Mouse (Mus musculus) limb, embryonic 12.5 days (tissue): ENCODE data around the gene Prdm9. TPM values are rescaled to one million over a fixed set of nuclear protein-coding genes. Genes with fewer than 3 reads are reported as not detected.

Source experiments
- ATAC-seq: fragments of 200-750 bp; cut with Nextera tagmentation; 2 replicates; pipeline ENCODE4 v1.8.0; 2017; ENCODE audit warnings: low read depth, moderate TSS enrichment; ENCODE audit not compliant: insufficient number of reproducible peaks, insufficient read depth, low FRiP score, low TSS enrichment
- H3K27ac ChIP-seq: fragments of 300-500 bp; sonication (generic); 2 replicates; pipeline ENCODE4 v1.5.1; 2016; ENCODE audit warnings: mild to moderate bottlenecking, moderate library complexity
- H3K27me3 ChIP-seq: fragments of 300-500 bp; sonication (generic); 2 replicates; pipeline ENCODE4 v1.6.1; 2016; ENCODE audit warnings: mild to moderate bottlenecking, moderate library complexity
- H3K36me3 ChIP-seq: fragments of 300-500 bp; sonication (generic); 2 replicates; pipeline ENCODE4 v1.6.1; 2016; ENCODE audit warnings: mild to moderate bottlenecking, moderate library complexity
- H3K4me1 ChIP-seq: fragments of 300-500 bp; sonication (generic); replicated peaks from 2 replicates; pipeline ENCODE4 v1.6.1; 2016
- H3K4me2 ChIP-seq: fragments of 300-500 bp; sonication (generic); 2 replicates; pipeline ENCODE4 v1.6.1; 2016; ENCODE audit warnings: mild to moderate bottlenecking, moderate library complexity
- H3K4me3 ChIP-seq: fragments of 300-500 bp; sonication (generic); replicated peaks from 2 replicates; pipeline ENCODE4 v1.5.1; 2016; ENCODE audit warnings: mild to moderate bottlenecking
- H3K9ac ChIP-seq: fragments of 300-500 bp; sonication (generic); replicated peaks from 2 replicates; pipeline ENCODE4 v1.6.1; 2016; ENCODE audit warnings: mild to moderate bottlenecking, moderate library complexity
- H3K9me3 ChIP-seq: fragments of 300-500 bp; sonication (generic); 2 replicates; pipeline ENCODE4 v1.6.1; 2016; ENCODE audit warnings: mild to moderate bottlenecking, moderate library complexity
- WGBS: fragments of 180-500 bp; shearing (Covaris S2); methylation state at CpG from one replicate; pipeline ENCODE4 v1.1.7; 2016; 5-methylcytosine and 5-hydroxymethylcytosine counted together
- polyA plus RNA-seq: library from polyadenylated mRNA; unstranded; fragments of >200 nt; fragmentation: Nextera tagmentation; extraction: Ambion mirVana; gene quantifications from 2 replicates; pipeline ENCODE4 v1.2.1, GENCODE M21; 2016

Prdm9 gene
- polyA plus RNA-seq, 1 experiment from 2014 or later, result 1.4 TPM

DNA sequence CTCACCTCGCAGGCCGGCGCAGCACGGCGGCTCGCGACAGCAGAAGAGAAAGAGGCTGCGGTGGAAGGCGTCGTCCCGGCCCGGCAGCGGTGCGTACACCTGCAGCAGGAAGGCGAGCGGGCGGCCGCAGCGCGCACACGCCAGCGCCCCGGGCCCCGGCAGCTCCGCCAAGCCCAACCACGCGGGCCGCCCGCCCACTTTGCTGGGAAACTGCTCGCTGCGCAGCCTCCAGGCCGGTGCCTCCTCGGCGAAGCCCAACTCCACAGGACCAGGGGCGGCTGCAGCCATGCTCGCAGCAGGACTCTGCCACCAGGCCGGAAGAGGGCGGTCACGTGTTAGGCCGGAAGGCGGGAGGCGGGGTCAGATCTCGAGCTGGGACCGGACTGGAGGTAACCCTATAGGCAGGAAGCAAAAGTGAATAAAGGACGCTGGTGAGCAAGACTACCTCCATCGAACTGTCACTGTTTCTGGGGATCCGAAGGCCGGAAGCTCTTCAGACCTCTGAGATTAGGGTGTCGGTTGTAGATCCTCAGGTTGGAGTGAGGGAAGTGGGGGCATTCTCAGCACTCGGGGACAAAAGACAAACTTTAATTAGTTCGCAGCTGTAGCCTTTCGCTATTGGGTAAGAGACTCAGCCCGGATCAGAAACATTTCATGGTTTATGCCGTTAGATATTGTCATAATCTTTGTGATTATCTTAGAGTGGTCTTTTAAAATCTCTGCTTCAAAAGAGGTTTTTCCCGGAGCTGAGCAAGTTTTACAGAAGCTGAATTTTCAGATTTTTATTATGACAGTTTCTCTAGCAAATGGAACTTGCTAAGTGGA, 37.0 kb downstream of the Prdm9 start, which contains the start of gene Pdcd2:
TSS of gene Pdcd2 (minus strand) at position 316 of the 825 bp plus-strand sequence.
- Histone ChIP-seq H3K9me3 (no peaks in the 10 kb centered on the region), H3K9ac (peak within 1 kb of the TSS; percentile 85), H3K27ac (peak within 1 kb of the TSS; percentile 89), H3K4me1 (peaks cover 13% of the 10 kb centered on the region), H3K27me3 (no peaks in the 10 kb centered on the region), H3K36me3 (peaks cover 28% of the 10 kb centered on the region), H3K4me3 (peak within 1 kb of the TSS; percentile 90), H3K4me2 (peak within 1 kb of the TSS; percentile 72)
- peak; percentile 98 for ATAC-seq
- WGBS, result 2% methylated on average over 55 of the region's 55 CpGs

DNA sequence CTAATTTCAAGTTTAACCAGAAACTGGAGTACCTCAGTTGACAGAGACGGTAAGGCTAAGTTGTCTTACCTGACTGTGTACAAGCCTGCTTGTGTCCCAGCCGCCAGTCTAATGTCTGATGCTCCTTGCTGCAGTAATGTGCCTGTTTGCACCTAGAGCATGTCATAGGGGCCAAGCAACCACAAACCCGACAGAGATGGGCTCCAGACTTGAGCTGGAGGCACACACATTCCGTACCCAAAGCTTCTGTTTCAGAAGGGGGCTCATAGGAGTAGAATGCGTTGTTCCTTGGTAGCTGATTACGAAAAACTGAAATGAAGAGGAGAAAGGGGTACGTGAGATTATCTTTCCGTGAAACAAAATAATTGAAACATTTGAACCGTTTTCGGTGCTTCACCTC, 37.9 kb downstream of the Prdm9 start:
- Histone ChIP-seq H3K27ac (no peak overlapping the region), H3K4me3 (peak overlapping the region; percentile 90), H3K36me3 (peaks cover 37% of the 10 kb centered on the region), H3K9ac (peak overlapping the region; percentile 85), H3K4me2 (peak overlapping the region; percentile 72), H3K27me3 (no peaks in the 10 kb centered on the region), H3K4me1 (peaks cover 13% of the 10 kb centered on the region), H3K9me3 (no peaks in the 10 kb centered on the region)
- 13% methylated on average over 10 of the region's 10 CpGs for WGBS
- no peak for ATAC-seq

DNA sequence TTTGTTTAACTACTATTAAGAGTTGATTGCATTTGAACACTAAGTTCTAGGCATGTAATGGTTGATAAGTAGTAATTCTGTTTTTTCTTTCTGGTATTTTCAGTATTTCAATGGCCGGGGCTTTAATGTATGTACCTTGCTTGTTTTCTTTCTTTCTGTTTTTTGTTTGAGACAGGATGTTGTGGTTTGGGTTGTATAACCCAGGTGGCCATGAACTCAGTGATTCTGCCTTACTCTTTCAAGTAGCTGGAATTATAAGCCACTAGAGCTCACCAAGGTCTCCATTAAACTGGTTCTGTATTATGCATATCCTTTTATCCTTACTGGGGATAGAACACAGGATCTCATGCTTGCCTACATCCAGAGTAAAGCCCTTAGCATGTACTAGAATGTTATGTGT, 45.4 kb downstream of the Prdm9 start:
- Histone ChIP-seq H3K9ac (no peak overlapping the region), H3K36me3 (peaks cover 93% of the 10 kb centered on the region), H3K4me2 (no peak overlapping the region), H3K9me3 (no peaks in the 10 kb centered on the region), H3K4me3 (no peak overlapping the region), H3K27me3 (no peaks in the 10 kb centered on the region), H3K27ac (no peak overlapping the region), H3K4me1 (no peaks in the 10 kb centered on the region)
- ATAC-seq, result no peak
- WGBS, result 100% methylated on average over 1 of the region's 1 CpGs

DNA sequence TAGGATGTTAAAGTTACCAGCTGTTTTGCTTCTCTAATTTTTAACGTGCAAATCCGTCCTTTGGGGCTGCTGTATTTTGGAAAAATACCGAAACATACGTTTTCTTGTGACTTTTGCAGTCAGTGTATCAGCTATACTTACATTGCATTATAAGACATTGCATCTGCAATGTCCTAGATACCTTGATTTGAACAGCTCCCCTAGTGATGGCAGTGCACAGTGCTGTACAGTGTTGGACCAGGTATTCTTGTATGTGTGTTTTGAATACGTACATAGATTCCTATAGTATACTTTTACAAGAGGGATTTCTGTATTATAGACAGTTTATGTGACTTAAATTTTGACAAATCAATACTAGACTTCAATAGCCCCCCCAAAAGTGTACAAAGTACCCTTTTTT, 46.0 kb downstream of the Prdm9 start:
- ATAC-seq, result no peak
- no peaks in the 10 kb centered on the region for H3K9me3 ChIP-seq
- H3K27ac ChIP-seq, result no peak overlapping the region
- H3K36me3 ChIP-seq, result peaks cover 93% of the 10 kb centered on the region
- no peak overlapping the region for H3K9ac ChIP-seq
- no peaks in the 10 kb centered on the region for H3K27me3 ChIP-seq
- WGBS, result 92% methylated on average over 5 of the region's 5 CpGs
- no peak overlapping the region for H3K4me2 ChIP-seq
- H3K4me1 ChIP-seq, result no peaks in the 10 kb centered on the region
- no peak overlapping the region for H3K4me3 ChIP-seq

DNA sequence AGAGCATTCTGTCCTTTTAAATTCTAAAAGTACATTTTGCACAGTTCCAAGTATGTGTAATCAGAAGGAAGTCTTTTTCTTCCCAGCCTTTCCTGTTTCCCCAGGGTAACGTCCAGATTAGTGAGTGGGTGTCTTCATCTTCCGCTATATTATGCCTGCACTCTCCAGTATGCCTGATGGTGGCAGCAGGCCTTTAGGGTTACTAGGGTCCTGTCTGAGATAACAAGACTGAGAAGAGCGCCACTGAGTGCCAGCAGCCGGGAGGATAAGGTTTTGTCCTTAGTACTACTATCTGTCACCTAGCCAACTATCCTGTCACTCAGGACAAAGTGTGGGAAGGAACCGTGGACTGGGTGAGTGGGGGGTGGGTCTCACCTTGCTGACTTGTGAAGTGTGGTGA, 46.4 kb downstream of the Prdm9 start:
- no peak overlapping the region for H3K27ac ChIP-seq
- H3K4me3 ChIP-seq, result no peak overlapping the region
- H3K4me2 ChIP-seq, result no peak overlapping the region
- H3K36me3 ChIP-seq, result peaks cover 93% of the 10 kb centered on the region
- ATAC-seq, result no peak
- WGBS, result 77% methylated on average over 5 of the region's 5 CpGs
- no peaks in the 10 kb centered on the region for H3K9me3 ChIP-seq
- H3K4me1 ChIP-seq, result no peaks in the 10 kb centered on the region
- no peaks in the 10 kb centered on the region for H3K27me3 ChIP-seq
- no peak overlapping the region for H3K9ac ChIP-seq

DNA sequence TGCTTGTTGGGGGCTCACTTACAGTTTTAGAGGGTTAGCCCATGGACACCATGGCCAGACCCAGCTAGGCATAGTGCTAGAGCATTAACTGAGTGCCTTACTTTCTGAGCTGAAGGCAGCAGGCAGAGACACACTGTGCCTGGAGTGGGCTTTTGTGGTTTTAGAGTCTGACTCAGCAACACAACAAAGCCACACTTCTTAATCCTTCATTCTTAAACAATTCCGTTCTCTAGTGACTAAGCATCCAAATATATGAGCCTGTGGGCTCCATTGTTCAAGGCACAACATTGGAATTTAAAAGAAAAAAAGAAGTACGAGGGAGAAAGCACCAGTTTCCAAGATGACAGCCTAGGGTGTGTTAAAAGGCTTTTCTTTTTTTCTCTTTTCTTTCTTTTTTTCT, 53.5 kb downstream of the Prdm9 start:
- Histone ChIP-seq H3K4me1 (no peaks in the 10 kb centered on the region), H3K4me3 (no peak overlapping the region), H3K27ac (no peak overlapping the region), H3K36me3 (peaks cover 97% of the 10 kb centered on the region), H3K9ac (no peak overlapping the region), H3K27me3 (no peaks in the 10 kb centered on the region), H3K4me2 (no peak overlapping the region), H3K9me3 (peaks cover 12% of the 10 kb centered on the region; the same call in 1 of the 2 replicates)
- ATAC-seq, result no peak
- 88% methylated on average over 2 of the region's 2 CpGs for WGBS

DNA sequence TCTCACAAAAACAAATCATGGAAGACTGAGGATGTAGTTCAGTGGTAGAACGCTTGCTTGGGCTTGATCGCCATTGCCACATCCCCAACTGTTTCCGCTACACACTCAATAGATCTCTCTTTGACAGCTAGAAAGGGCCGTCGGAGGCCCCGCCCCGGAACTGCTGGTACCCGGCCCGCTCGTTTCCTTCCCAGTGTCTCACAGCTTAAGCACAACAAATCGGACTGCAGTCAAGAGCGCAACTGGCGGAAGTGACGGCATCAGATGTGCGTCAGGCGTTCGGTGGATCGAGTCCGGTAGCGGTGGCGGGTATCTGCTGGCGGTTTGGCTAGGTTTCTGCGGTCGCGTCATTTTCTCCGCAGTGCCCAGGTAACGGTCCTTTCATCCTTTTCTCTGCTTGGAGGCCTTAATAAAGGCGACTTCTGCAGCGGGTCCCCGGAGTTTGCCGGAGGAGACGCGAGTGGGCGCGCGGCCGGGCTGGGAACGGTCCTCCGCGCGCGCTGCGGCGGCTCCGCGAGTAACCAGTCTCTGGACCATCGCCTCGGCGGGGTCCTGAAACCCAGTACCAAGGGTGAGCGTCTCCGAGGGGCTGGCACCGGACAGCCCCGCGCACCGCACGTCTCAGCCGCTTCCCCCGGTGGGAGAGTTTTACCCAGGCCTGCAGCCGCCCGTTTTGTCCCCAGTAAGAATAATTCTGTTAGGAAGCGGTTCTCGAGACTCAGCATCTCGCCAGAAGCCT, 64.3 kb downstream of the Prdm9 start, which contains the start of the genes Psmb1 and Tbp:
TSS of gene Psmb1 (minus strand) at position 96 of the 739 bp plus-strand sequence.
TSS of gene Tbp (plus strand) at position 233 of the 739 bp plus-strand sequence.
- Histone ChIP-seq H3K27me3 (no peaks in the 10 kb centered on the region), H3K9ac (peak within 1 kb of the TSS; percentile 86), H3K27ac (peak within 1 kb of the TSS; percentile 94; the same call in 1 of the 2 replicates), H3K4me1 (peaks cover 30% of the 10 kb centered on the region), H3K36me3 (peaks cover 31% of the 10 kb centered on the region), H3K4me3 (peak within 1 kb of the TSS; percentile 96), H3K9me3 (no peaks in the 10 kb centered on the region), H3K4me2 (peak within 1 kb of the TSS; percentile 85)
- WGBS, result under 1% methylated on average over 63 of the region's 63 CpGs
- peak; percentile 97 for ATAC-seq

DNA sequence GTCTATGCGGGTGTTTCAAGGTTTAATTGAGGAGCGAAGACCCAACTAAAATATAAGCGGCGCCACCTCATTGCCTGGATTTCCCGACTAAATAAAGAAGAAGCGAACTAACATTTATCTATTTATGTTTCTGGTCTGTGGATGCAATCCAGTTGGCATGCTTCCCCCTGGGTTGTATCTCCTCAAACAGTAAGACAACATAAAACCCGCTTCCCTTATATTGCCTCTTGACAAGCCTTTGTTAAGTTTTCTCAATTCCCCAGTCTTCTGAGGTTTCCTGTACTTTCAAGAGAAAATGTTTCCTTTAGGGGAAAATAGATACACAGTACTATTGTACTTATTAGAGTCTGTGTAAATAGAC, 65.4 kb downstream of the Prdm9 start:
- Histone ChIP-seq H3K27me3 (no peaks in the 10 kb centered on the region), H3K27ac (0 out of 2 replicates have a peak overlapping the region, but pooled peaks have one; percentile 94), H3K4me3 (peak overlapping the region; percentile 96), H3K9me3 (no peaks in the 10 kb centered on the region), H3K36me3 (peaks cover 31% of the 10 kb centered on the region), H3K9ac (no peak overlapping the region), H3K4me1 (peaks cover 30% of the 10 kb centered on the region), H3K4me2 (peak overlapping the region; percentile 85)
- 44% methylated on average over 7 of the region's 7 CpGs for WGBS
- no peak for ATAC-seq

DNA sequence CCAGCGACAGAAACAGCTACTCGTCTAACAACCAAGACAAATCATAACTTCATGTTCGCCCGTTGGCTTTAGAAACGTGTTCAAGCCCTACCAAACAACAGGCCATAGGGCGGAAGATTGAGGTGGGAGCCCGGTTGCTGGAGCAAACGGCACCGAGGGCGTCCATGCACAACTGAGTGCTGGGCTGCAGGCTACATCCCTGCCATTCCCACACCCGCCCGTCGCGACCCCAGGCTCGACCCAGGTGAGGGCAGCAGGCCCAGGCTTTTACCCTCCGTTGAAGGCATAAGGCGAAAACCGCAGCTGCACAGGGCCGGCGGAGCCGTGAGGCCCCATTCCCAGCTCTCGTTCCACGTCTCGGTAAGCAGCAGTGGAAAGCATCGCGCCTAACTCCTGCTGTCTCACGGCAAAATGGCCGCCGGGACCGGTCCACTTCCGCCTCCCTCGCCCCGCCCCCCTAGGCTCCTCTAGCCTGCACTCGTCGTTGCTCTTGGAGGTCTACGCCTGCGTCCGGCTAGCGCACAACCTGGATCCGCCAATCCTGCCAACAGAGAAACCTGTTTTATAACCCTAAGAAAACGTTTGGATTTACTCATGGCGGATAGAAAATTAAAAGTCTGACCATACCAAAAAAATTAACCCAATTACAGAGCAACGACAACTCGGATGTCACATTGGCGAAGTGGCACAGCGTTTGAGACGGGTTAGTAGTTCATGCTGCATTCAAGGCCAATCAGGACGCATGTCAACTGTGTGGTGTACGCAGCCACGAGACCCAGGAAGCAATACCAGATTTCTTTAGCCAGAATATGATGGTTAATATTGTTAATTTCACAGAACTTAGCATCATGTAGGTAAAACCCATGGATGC, 66.0 kb downstream of the Prdm9 start:
- Histone ChIP-seq H3K4me3 (peak overlapping the region; percentile 96), H3K9ac (peak overlapping the region; percentile 91), H3K4me1 (peaks cover 30% of the 10 kb centered on the region), H3K27me3 (no peaks in the 10 kb centered on the region), H3K9me3 (no peaks in the 10 kb centered on the region), H3K36me3 (peaks cover 34% of the 10 kb centered on the region), H3K27ac (peak overlapping the region; percentile 94), H3K4me2 (peak overlapping the region; percentile 85)
- ATAC-seq, result peak; percentile 94
- WGBS, result under 1% methylated on average over 50 of the region's 50 CpGs
